Mouse (Mus musculus) testis, adult 2 months (tissue): ENCODE measurements around the gene Rbm20.

ENCODE experiments used
- CTCF ChIP-seq: fragments of 200-500 bp; IDR thresholded peaks from 2 replicates; pipeline ENCODE4 v1.5.1; 2012; ENCODE audit warnings: low read depth, mild to moderate bottlenecking, inconsistent platforms, low read length, moderate library complexity; ENCODE audit not compliant: control insufficient read depth, insufficient read depth, insufficient replicate concordance
- POLR2A ChIP-seq: fragments of 200-500 bp; IDR thresholded peaks from 2 replicates; pipeline ENCODE4 v1.6.1; 2012; ENCODE audit warnings: low read depth, mild to moderate bottlenecking, inconsistent platforms, low read length, moderate library complexity; ENCODE audit not compliant: control insufficient read depth

DNA sequence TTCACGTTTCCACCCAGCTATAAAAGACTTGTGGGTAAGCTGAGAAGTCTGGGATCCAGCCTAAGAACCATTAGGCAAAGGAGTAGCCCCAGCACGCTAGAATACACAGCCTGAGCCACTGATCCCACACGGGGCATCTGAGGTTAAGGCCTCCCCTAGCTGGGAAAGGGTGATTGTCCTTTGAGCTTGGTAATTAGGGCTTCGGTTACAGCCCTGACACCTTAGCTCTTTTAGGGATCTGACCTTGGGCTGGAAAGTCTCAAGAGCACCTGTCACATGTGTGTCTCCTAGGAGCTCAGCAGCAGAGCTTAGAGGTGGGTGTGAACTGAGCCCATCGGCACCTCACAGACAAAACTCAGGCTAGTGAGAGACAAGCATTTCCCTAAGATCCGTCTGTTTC is 146.7 kb downstream of the Rbm20 start:
- TF ChIP-seq POLR2A (no peak), CTCF (no peak)
